ENCODE assay signal across 23 mouse cellular contexts in genomic region chr11:87613972-87614371, GRCm38 (mm10). TPM values are rescaled to one million over a fixed set of nuclear protein-coding genes. Genes with fewer than 3 reads are reported as not detected.
DNase-seq lines count a peak whose midpoint lies in the region; ATAC-seq lines count a peak whose summit lies in the region.
"Had no signal": no experiment of that assay in that cellular context is flagged by ENCODE, and none has a peak within 500 bp of the region (broad histone marks: within the 10 kb centered on the region; RNA-seq: fewer than 3 reads in every experiment).

No protein-coding gene starts in this region.

- H3K9ac ChIP-seq in midbrain, embryonic 11.5 days (ENCODE audit: low read length), result no peak overlapping the region
- no peak overlapping the region for H3K9ac ChIP-seq in midbrain, embryonic 14.5 days (replicated peaks; ENCODE audit: low read length)
- H3K9ac ChIP-seq: embryonic facial prominence, embryonic 12.5 days; forebrain, embryonic 12.5 days had no signal

- H3K36me3 ChIP-seq in midbrain, embryonic 11.5 days (ENCODE audit: control insufficient read depth, insufficient read depth, low read length), result peaks cover 67% of the 10 kb centered on the region
- H3K36me3 ChIP-seq in midbrain, embryonic 14.5 days (ENCODE audit: control insufficient read depth, insufficient read depth, low read length), result peaks cover 91% of the 10 kb centered on the region

- H3K4me1 ChIP-seq in midbrain, embryonic 11.5 days (ENCODE audit: control insufficient read depth, insufficient read depth, low read length), result no peaks in the 10 kb centered on the region
- H3K4me1 ChIP-seq in midbrain, embryonic 14.5 days (ENCODE audit: control insufficient read depth, insufficient read depth, low read length), result no peaks in the 10 kb centered on the region
- H3K4me1 ChIP-seq: embryonic facial prominence, embryonic 10.5 days; embryonic facial prominence, embryonic 12.5 days; forebrain, embryonic 10.5 days; forebrain, embryonic 12.5 days had no signal

- H3K4me3 ChIP-seq in midbrain, embryonic 11.5 days (ENCODE audit: low read depth, low read length), result no peak overlapping the region
- H3K4me3 ChIP-seq in midbrain, embryonic 14.5 days (replicated peaks; ENCODE audit: low read depth, low read length), result no peak overlapping the region
- H3K4me3 ChIP-seq: embryonic facial prominence, embryonic 10.5 days; embryonic facial prominence, embryonic 12.5 days; forebrain, embryonic 10.5 days; forebrain, embryonic 12.5 days had no signal

- no peaks in the 10 kb centered on the region for H3K27me3 ChIP-seq in midbrain, embryonic 11.5 days (ENCODE audit: control insufficient read depth, insufficient read depth, low read length)
- no peaks in the 10 kb centered on the region for H3K27me3 ChIP-seq in midbrain, embryonic 14.5 days (ENCODE audit: control insufficient read depth, insufficient read depth, low read length)
- H3K27me3 ChIP-seq: embryonic facial prominence, embryonic 12.5 days; forebrain, embryonic 12.5 days had no signal

- H3K9me3 ChIP-seq in midbrain, embryonic 11.5 days (ENCODE audit: control insufficient read depth, low read length), result no peaks in the 10 kb centered on the region; the same call in 1 of the 2 replicates
- no peaks in the 10 kb centered on the region for H3K9me3 ChIP-seq in midbrain, embryonic 14.5 days (ENCODE audit: control insufficient read depth, low read length)

- no peak overlapping the region for H3K27ac ChIP-seq in midbrain, embryonic 11.5 days (ENCODE audit: low read depth, low read length)
- H3K27ac ChIP-seq in midbrain, embryonic 14.5 days (replicated peaks; ENCODE audit: low read depth, low read length), result no peak overlapping the region
- H3K27ac ChIP-seq: embryonic facial prominence, embryonic 10.5 days; embryonic facial prominence, embryonic 12.5 days; forebrain, embryonic 10.5 days; forebrain, embryonic 12.5 days had no signal

- DNase-seq in midbrain, embryonic 11.5 days (ENCODE audit: low spot score, missing footprints), result peak; percentile 65
- DNase-seq in midbrain, embryonic 14.5 days, result no peak
- DNase-seq in fat pad, adult 2 months (ENCODE audit: extremely low read depth, low read depth, low spot score), result peak; percentile 87
- no peak for DNase-seq in kidney, postnatal 14 days
- DNase-seq in gastrocnemius, adult 18-20 months (ENCODE audit: low spot score), result no peak
- DNase-seq: adrenal gland, adult 8-10 months; adrenal gland, postnatal 14 days; adrenal gland, postnatal 36 days; cerebellum, adult 11-12 months; cerebellum, adult 9-10 months; cerebellum, postnatal 10 days; cerebellum, postnatal 25 days had no signal

- no peak for ATAC-seq in midbrain, embryonic 11.5 days (ENCODE audit: low FRiP score)
- ATAC-seq in midbrain, embryonic 14.5 days (ENCODE audit: low FRiP score, low TSS enrichment), result no peak
- ATAC-seq: forebrain, embryonic 14.5 days; forebrain, embryonic 16.5 days had no signal

- no peak overlapping the region for H3K4me2 ChIP-seq in midbrain, embryonic 11.5 days
- no peak overlapping the region for H3K4me2 ChIP-seq in midbrain, embryonic 14.5 days (ENCODE audit: low read length)
- H3K4me2 ChIP-seq: embryonic facial prominence, embryonic 12.5 days; forebrain, embryonic 12.5 days had no signal

- 94% methylated on average over 7 of the region's 7 CpGs for WGBS in midbrain, embryonic 11.5 days
- 93% methylated on average over 7 of the region's 7 CpGs for WGBS in midbrain, embryonic 14.5 days

RNA-seq across cellular contexts. Expression of gene Hsf5, which starts 3.0 kb away (rescaled TPM):
- polyA plus RNA-seq in midbrain, embryonic 11.5 days (2014; fragmentation: Nextera tagmentation; extraction: Ambion mirVana), result 0.15 and 0.31 TPM in 2 replicates
- 0.37 and 0.46 TPM in 2 replicates for polyA plus RNA-seq in midbrain, embryonic 14.5 days (2014; fragmentation: Nextera tagmentation; extraction: Ambion mirVana)
- not detected for total RNA-seq in gastrocnemius, adult 18-20 months (2021)
- total RNA-seq: adrenal gland, postnatal 14 days; MEL had no signal

RNA-seq across cellular contexts. Expression of gene Mtmr4, which starts 22.0 kb away (rescaled TPM):
- polyA plus RNA-seq in midbrain, embryonic 11.5 days (2014; fragmentation: Nextera tagmentation; extraction: Ambion mirVana), result 68.3 and 72.9 TPM in 2 replicates
- 54.1 and 75.1 TPM in 2 replicates for polyA plus RNA-seq in midbrain, embryonic 14.5 days (2014; fragmentation: Nextera tagmentation; extraction: Ambion mirVana)
- total RNA-seq in gastrocnemius, adult 18-20 months (2021), result 10 to 100 TPM in 1 of 2 experiments, 1 to 10 TPM in 1; 9.8 to 10.8 TPM

RNA-seq across cellular contexts. Expression of gene Sept4, which starts 45.3 kb away (rescaled TPM):
- 9.0 and 11.4 TPM in 2 replicates for polyA plus RNA-seq in midbrain, embryonic 11.5 days (2014; fragmentation: Nextera tagmentation; extraction: Ambion mirVana)
- 20.0 and 21.5 TPM in 2 replicates for polyA plus RNA-seq in midbrain, embryonic 14.5 days (2014; fragmentation: Nextera tagmentation; extraction: Ambion mirVana)
- 10 to 100 TPM in 1 of 2 experiments, 1 to 10 TPM in 1; 9.8 to 12.1 TPM for total RNA-seq in gastrocnemius, adult 18-20 months (2021)

RNA-seq across cellular contexts. Expression of gene Gm11492, which starts 47.5 kb away (rescaled TPM):
- not detected in 2 replicates for polyA plus RNA-seq in midbrain, embryonic 11.5 days (2014; fragmentation: Nextera tagmentation; extraction: Ambion mirVana)
- polyA plus RNA-seq in midbrain, embryonic 14.5 days (2014; fragmentation: Nextera tagmentation; extraction: Ambion mirVana), result not detected in 2 replicates
- not detected for total RNA-seq in gastrocnemius, adult 18-20 months (2021)
- total RNA-seq: adrenal gland, adult 18-20 months; adrenal gland, adult 8-10 months; adrenal gland, postnatal 14 days; adrenal gland, postnatal 36 days; MEL had no signal
- polyA plus RNA-seq: C2C12; cerebellum, adult 2 months; embryonic facial prominence, embryonic 10.5 days; embryonic facial prominence, embryonic 12.5 days; embryonic facial prominence, embryonic 14.5 days; forebrain, embryonic 10.5 days; forebrain, embryonic 12.5 days; forebrain, embryonic 14.5 days; forebrain, embryonic 16.5 days had no signal

RNA-seq across cellular contexts. Expression of gene Rnf43, which starts 48.5 kb away (rescaled TPM):
- polyA plus RNA-seq in midbrain, embryonic 11.5 days (2014; fragmentation: Nextera tagmentation; extraction: Ambion mirVana), result 0.61 and 2.0 TPM in 2 replicates
- polyA plus RNA-seq in midbrain, embryonic 14.5 days (2014; fragmentation: Nextera tagmentation; extraction: Ambion mirVana), result 0.28 and 0.78 TPM in 2 replicates
- 1 to 10 TPM in 1 of 2 experiments, under 1 TPM in 1; 0.69 to 1.1 TPM for total RNA-seq in gastrocnemius, adult 18-20 months (2021)
- polyA plus RNA-seq: C2C12 had no signal

Comparison
In these comparisons a context has a peak if more than half of its experiments do, and no peak if none do; other contexts are left out.
1. DNase-seq: peak in midbrain, embryonic 11.5 days (single experiment) and fat pad, adult 2 months (single experiment); none in midbrain, embryonic 14.5 days (single experiment), kidney, postnatal 14 days (single experiment) and gastrocnemius, adult 18-20 months (single experiment).